Mouse (Mus musculus) embryo, embryonic 10 days (tissue): ENCODE data around the gene Sema6b.

Experiments used
- DNase-seq: peaks from one replicate; pipeline ENCODE4 v3.0.0-alpha.2; 2015; ENCODE audit warnings: low spot score

Gene Sema6b

DNA sequence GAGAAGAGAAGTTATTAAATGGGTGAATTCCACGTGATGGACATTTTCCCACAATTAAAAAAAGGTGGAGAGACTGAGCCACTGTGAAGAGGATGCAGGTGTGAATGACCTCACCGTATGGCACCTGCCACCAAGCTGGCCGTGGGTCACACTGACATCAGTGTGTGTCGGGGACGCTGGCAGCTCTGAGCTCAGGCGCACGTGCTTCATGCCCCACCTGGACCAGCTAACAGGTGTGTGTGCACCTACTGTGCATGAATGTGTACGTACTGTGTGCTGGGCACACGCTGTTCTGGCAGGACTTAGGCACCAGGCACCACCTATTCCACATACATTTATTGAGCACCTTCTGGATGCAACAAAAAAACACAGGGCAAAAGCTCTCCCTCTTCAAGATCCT is 4.4 kb upstream of the Sema6b start:
- no peak for DNase-seq

DNA sequence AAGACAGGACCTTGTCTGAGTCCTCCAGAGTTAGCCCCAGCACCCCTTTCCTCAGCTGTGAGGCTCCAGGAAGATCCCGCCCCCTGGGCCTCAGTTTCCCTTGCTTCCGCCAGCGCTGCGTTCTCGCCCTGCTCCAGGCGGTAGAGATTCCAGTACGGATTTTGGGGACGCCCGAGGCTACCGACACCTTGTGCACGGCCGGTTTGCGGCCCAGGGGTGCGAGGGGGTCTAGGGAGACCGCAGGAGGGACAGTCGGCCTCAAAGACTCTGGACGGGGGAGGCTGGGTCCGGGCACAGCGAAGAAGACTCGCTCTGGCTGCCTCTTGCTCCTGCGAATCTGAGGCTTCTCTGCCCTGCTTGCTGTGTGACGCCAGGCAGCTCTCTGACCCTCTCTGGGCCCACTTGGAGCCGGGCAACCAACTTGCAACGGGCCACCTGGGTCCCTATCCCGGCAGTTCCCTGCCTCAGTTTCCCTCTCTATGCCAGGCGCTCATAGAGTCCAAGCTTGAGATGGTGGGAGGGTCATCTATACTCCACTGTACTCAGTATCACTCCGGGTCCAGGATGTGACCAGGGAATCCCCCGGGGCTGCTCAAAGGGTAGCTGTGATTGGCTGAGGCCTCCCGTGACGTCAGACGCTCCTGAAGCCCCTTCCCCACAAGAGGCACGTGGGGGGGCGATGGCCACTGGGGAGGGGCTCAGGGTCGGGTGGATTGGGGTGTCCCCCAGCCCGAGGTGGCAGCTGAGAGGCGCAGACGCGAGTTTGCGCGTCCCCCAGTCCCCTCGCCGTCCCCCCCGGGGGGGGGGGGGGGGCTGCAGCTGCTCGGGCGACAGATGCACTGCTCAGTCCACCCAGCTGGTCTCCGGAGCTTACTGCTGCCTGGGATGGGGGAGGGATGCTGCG is 1.8 kb upstream of the Sema6b start:
- DNase-seq: peak; percentile 68

GRCm38 (mm10) chr17:56139355-56139754 is 788 bp downstream of the Sema6b start:
- no peak for DNase-seq

- no peak for DNase-seq
Observed at GRCm38 (mm10) chr17:56137839-56138613, 2.1 kb downstream of the Sema6b start.

- no peak for DNase-seq
Observed at GRCm38 (mm10) chr17:56136558-56136957, 3.6 kb downstream of the Sema6b start.

- DNase-seq: peak; percentile 62
Observed at GRCm38 (mm10) chr17:56134463-56134971, 5.6 kb downstream of the Sema6b start.

GRCm38 (mm10) chr17:56133457-56134363 is 6.4 kb downstream of the Sema6b start:
- DNase-seq: peak; percentile 77

DNA sequence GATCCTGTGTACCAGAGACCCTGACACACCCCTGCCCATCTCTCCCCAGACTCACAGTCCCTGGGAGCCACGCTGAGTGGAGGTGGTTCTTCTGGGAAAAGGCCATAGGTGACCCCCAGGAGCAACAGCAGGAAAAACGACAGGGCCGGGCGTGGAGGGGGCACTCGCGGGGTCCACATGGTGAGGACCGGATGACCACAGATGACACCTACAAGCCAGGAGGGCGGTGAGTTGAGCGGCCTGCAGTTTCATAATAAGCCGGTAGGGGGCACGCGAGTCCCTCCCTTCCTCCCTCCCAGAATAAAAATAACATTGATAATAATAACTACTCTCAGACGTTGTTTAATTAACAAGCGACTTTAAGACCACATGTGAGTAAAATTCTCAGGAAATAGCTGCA is 7.5 kb downstream of the Sema6b start:
- peak; percentile 67 for DNase-seq

DNA sequence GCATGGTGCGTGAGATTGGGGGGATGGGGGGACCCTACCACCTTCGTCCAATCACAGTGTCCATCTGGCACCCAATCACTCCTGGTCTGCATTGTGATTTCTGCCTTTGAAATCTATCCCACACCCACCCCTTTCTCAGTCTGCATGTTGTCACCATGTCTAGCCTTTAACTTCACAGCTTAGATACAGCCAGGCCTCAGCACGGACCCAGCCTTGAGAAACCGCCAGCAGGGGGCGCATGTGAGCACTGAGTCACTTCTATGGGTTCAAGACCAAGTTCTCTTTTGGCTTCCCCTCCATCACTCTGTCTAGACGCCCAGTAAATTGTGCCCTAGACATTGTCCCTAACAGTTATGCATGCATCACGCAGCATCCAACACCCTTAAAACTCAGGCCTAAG is 8.3 kb downstream of the Sema6b start:
- peak; percentile 49 for DNase-seq

- no peak for DNase-seq
Observed at GRCm38 (mm10) chr17:56131136-56131535, 9.0 kb downstream of the Sema6b start.

- no peak for DNase-seq
Observed at GRCm38 (mm10) chr17:56128246-56128645, 11.9 kb downstream of the Sema6b start.

DNA sequence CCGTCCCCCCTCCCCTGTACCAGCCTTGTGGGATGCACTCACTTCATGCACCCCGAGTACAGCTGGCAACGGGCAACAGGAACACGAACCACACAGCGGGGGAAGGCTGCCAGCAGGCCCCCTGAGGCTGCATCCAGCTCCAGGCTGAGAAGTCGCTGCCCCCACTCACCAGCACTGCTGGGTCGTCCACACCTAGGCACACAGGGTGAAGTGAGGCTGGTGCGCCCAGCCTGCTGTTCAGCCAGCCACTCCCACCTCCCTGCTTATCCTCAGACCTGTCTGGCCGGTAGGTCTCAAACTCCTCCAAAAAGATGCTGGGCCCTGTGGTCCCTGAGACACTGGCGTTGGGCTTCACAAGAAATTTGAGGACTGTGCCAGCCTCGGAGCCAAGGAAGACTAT is 14.0 kb downstream of the Sema6b start:
- no peak for DNase-seq

- no peak for DNase-seq
Observed at GRCm38 (mm10) chr17:56125276-56125630, 14.9 kb downstream of the Sema6b start.

DNA sequence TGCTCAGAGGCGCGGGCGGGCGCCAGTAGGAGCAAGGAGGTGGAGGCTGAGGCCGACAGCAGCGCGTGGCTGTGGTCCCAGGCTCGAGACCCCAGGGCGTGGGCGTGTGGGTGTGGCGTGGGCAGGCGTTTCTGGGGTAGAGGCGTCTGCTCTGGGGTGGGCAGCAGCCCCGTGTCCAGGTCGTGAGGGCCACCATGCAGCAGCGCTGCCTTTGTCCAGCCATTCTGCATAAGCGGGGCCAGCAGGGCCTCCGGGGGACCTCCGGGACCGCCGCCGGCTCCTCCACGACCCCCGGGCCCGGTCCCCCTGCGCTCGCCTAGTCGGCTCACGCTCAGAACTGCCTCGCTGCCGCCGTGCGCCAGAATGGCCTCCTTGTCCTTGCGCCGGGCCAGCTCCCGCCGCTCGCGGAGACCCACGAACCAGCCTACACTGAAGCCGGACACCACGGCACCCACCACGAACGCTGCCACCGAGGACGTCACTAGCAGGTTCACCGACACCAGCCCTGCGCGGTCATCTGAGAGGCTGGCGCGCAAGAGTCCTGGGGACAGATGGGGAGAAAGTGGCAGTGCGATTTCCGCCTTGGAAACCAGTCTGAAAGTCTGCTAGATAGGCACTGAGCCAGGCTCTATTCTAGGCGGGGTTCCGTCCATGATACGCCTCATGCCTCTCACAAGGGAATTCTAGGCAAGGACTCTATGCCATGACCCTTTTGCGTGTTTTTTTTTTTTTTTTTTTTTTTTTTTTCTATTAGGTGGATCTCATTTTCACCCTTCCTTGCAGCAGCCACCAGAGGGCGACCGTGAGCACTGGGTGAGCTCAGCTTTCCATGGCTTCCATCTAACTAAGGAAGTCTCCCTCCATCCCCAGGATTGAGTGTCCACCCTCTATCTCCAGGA is 15.5 kb downstream of the Sema6b start:
- DNase-seq: peak; percentile 80

DNA sequence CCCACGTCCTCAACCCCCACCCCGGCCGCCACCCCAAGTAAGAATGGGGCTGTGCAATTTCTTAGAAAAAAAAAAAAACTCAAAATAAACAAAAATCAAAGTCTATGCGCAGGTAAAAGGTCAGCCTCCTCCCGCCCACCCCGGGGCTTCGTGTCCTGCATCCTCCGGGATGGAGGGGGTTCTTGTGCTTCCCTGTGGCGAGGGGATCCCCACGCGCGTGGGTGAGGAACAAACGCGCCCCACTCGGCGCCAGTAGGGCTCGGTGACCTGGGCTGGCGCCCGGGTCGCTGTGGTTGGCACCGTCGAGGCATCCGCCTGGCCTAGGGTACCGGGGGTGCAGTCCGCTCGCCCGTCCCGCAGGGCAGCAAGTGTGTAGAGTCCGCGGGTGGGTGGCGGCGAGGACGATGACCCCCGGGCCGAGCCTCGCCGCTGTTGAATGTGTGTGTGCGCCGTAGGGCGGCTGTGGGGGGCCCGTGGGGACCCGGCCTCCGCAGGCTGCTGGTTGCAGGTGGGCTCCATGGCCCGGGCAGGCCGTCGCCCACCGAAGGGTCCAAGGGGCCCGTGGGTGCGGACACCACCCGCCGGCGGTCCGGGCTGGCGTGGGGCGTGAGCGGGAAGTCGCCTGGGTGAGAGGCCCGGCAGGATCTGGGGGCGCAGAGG is 16.3 kb downstream of the Sema6b start:
- DNase-seq: no peak

DNA sequence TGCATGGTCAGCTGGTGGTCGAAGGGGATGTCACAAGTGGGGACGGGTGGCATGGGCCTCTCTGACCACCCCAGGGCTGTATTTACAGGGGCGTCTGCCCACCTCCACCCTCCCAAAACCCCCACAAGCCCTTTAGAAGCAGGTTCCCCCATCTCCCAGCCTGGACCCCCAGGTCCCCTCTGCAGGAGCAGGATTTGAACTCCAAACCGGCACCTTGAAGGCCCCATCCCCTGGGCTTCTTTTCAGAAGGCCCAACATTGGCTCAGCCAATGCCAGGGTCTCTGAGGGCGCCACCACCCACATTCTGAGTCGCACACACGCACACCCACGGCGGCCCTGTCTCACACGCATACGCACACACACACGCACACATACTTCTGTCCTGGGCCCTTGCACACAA is 17.0 kb downstream of the Sema6b start:
- no peak for DNase-seq

DNA sequence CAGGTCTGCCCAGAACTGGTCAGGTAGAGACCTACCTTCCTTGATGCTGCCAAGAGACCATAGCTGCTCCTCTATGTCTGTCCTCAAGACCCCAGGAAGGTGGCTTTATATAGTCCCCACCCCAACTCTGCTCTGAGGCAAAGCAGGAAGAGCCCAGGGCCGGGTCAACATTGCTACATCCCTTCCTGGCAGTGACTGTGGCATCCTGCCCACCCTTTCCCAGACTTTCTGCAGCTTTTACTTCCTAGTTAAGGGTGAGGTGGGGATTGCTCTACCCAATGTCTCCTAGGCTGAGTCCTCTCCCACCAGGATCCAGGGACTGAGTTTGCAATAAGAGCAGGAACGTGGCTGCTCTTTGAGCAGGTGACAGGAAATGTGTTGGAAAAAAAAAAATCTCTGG is 18.3 kb downstream of the Sema6b start, which contains the start of gene Lrg1:
TSS of gene Lrg1 (minus strand) at position 176 of the 400 bp plus-strand sequence.
- DNase-seq: no peak

GRCm38 (mm10) chr17:56119981-56120880 is 19.9 kb downstream of the Sema6b start:
- no peak for DNase-seq

DNA sequence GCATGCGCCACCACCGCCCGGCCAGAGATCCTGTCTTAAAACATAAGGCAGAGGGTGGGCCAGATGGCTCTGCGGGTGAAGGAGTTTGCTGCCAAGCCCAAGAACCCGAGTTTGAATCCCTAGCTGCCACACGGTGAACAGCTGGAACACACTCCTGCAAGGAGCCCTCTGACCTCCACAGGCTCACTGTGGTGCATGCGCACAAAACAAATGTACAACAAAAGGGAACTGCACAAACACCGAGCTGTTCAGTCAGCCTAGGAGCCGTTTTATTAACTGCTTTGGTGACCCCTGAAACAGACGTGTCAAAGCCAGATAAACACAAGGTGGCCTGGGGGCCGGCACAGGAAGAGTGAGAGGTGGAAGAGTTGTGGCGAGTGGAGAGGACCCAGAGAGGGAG is 20.7 kb downstream of the Sema6b start:
- DNase-seq: no peak
